Mouse (Mus musculus): Measurements from ENCODE around the gene 1700049E17Rik2. TPM values are rescaled to one million over a fixed set of nuclear protein-coding genes. Genes with fewer than 3 reads are reported as not detected.
"Not testable (repeated sequence)": the region's sequence is repeated elsewhere in the genome, so short reads cannot be mapped to it uniquely, and the experiment has no call there.

1700049E17Rik2 gene
- not detected for total RNA-seq (2021)
- long read RNA-seq, experiment 1 = 0 reads
- long read RNA-seq, experiment 2 = 0 reads

DNA sequence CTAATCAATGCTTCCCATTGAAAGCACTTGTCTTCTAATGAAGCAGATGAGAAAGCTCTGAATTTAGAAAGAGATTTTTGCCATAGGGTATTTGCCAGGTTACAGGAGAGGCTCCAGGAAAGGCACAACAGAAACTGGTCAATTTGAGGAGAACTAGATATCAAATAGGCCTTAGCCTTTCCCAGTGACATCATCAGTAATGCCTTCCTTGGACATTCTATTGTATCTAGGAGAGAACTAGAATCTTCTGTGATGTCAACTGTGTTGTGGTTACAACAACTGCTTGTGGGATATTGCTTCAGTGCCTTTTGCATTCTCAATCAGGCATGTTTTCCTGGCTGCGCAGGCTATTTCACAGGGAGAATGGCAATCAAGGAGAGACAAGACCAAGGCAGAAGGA is at the start of gene 1700049E17Rik2:
1700049E17Rik2 (plus strand) TSS at position 301 of the 400 bp plus-strand sequence.
- DNase-seq = not testable (repeated sequence)

DNA sequence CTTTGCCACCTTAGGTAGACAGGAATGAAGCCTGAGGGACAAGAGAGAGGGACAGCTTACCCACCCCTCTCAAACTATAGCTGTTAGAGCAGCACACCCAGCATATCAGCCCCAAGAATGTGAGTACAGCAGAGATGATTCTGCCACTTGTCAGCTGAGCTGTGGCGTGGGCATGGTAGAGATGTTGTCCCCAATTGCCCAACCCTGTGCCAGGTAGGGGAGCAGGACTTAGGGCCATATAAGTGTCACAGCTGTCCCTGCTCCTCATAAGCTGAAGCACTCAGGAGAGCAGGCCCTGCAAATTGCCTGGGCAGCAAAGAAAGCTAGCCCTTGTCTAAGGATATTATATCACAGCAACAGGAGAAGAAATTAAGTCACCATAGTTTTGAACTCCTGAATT is 48.3 kb upstream of the 1700049E17Rik2 start:
- DNase-seq = not testable (repeated sequence)

DNA sequence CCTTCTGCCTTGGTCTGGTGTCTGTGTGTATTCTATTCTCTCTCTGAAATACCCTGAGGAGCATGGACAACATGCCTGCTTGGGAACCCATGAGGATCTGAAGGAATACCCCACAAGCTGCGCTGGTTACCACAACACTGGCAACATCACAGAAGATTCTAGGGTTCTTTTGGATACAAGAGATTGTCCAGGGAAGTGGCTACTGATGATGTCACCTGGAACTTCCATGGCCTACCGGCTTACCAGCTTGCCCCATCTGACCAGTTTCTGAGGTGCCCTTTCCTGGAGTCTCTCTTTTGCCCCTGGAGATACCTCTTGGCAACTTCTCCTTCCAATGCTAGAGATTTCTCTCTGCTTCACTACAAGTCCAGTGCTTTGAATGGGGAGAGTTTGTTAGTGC is 17.5 kb upstream of the 1700049E17Rik2 start, which contains the start of gene Gm7970:
Gm7970 (minus strand) TSS at position 101 of the 400 bp plus-strand sequence.
- DNase-seq = not testable (repeated sequence)

DNA sequence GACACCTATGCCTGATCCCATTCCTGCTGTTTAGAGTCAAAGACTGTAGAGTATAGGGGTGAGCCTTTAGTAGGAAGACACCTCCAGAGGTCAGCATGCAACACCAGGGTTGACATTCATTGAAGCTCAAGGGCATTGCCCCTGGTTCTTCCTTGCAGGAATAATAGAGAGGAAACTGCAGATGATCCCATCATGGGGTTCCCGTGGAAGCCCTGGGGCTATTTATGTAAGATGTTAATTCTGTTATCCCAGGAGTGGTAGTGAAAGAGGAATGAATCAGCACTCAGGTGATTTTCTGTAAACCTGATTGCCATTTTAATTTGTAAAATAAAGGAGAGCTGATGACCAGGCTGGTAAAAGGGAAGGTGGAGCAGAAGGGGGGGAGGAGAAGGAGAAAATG is 13.3 kb downstream of the 1700049E17Rik2 start:
- not testable (repeated sequence) for DNase-seq

DNA sequence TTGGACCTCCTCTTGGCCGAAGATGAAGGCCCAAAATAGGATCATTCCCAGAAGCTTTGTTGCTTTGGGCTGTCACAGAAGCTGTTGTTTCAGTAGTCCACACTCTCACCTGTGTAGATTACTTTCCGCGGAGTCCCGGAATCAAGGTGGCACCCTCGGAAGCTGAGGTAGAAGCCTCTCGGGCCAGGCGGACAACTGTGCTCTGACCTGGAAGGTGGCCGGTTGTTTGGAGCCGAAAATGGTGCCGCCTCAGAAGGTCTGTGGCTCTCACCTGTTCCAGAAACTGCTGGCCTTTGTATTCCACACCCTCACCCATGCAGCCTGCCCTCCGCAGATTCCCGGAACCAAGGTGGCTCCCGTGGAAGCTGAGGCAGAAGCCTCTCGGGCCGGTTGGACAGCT is 27.9 kb downstream of the 1700049E17Rik2 start:
- DNase-seq = not testable (repeated sequence)

DNA sequence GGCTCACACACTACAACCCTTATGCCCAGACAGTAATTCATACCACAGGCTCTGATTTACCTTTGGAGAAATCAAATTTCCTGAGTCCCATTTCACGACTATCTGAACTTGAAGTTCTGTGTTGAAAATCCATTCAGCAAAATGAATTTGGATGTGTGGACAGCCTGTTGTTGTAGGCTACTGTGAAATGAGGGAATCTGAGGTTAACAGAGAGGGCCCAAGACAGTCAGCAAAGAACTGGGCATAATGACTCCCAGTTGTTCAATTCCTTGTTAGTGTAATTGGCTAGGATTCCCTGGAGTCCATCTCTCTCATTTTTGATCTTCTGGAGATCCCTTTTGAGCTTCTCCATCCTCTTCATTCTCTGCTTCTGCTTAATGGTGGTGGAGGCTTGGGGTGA is 37.7 kb downstream of the 1700049E17Rik2 start:
- not testable (repeated sequence) for DNase-seq

DNA sequence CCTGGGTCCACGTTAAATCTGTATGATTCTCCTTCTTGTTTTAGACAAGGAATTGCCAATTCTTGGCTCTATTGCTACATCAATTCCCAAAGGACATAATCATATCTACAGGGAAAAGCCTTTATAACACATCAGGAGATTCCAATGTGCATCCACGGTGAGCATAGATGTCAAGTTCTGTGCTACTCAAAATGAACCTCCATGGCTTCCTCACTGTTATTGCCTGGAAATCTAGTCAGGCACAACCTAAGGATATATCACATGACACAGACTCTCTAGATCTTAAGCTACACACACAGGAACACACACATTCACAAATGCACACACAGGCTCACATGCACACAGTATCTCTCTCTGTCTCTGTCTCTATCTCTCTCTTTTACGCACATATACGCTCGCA is 49.5 kb downstream of the 1700049E17Rik2 start:
- DNase-seq = not testable (repeated sequence)

DNA sequence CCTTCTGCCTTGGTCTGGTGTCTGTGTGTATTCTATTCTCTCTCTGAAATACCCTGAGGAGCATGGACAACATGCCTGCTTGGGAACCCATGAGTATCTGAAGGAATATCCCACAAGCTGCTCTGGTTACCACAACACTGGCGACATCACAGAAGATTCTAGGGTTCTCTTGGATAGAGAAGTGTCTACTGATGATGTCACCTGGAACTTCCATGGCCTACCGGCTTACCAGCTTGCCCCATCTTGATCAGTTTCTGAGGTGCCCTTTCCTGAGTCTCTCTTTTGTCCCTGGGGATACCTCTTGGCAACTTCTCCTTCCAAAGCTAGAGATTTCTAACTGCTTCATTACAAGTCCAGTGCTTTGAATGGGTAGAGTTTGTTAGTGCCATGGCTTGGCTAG is 51.5 kb downstream of the 1700049E17Rik2 start, which contains the start of gene Gm3072:
Gm3072 (minus strand) TSS at position 101 of the 400 bp plus-strand sequence.
- not testable (repeated sequence) for DNase-seq

DNA sequence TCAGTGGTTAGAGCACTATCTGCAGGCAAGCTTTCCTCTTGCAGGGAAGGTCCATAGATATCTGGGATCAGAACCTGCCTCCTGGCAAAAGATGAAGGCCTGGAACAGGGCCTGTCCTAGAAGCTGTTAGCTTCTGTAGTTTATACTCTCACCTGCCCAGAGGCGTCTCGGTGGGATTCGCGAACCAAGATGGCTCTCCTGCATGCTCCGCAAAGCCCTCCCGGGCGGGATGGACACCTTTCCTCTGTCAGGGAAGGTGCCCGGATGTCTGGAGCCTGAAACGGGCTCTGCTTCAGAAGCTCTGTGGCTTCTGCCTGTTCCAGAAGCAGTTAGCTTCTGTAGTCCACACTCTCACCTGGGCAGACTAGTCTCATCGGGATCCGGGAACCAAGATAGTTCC is 57.1 kb downstream of the 1700049E17Rik2 start:
- DNase-seq = not testable (repeated sequence)

Other genes with a start within 250 kb of the 1700049E17Rik2 start
- gene Gm5798, start 224.6 kb upstream of the 1700049E17Rik2 start, total RNA-seq (2021) = not detected
- not detected for gene Gm7945, start 186.8 kb upstream of the 1700049E17Rik2 start, total RNA-seq (2021)
- gene Gm6482, start 164.9 kb upstream of the 1700049E17Rik2 start, total RNA-seq (2021) = not detected
- gene Gm7954, start 119.7 kb upstream of the 1700049E17Rik2 start, total RNA-seq (2021) = not detected
- gene Gm3486, start 83.7 kb upstream of the 1700049E17Rik2 start, total RNA-seq (2021) = not detected
- gene Gm7970, start 17.6 kb upstream of the 1700049E17Rik2 start, total RNA-seq (2021) = not detected
- gene Gm3072, start 51.4 kb downstream of the 1700049E17Rik2 start, total RNA-seq (2021) = not detected
- not detected for gene Gm3676, start 73.3 kb downstream of the 1700049E17Rik2 start, total RNA-seq (2021)
- not detected for gene Gm8068, start 128.7 kb downstream of the 1700049E17Rik2 start, total RNA-seq (2021)
- not detected for gene Gm7929, start 177.4 kb downstream of the 1700049E17Rik2 start, total RNA-seq (2021)
- not detected for gene Gm47189, start 199.2 kb downstream of the 1700049E17Rik2 start, total RNA-seq (2021)